Mouse (Mus musculus) layer of hippocampus, postnatal 36 days (tissue): ENCODE results near the gene Pycr2. TPM values are rescaled to one million over a fixed set of nuclear protein-coding genes. Genes with fewer than 3 reads are reported as not detected.

Experiments
- DNase-seq, 2 experiments: peaks; one replicate each; pipeline ENCODE4 v3.0.0; 2022
- total RNA-seq, 2 experiments: library from RNA; stranded (reverse); gene quantifications; 2 replicates each; pipeline ENCODE4 v1.2.3; 2021

Gene Pycr2
- total RNA-seq, 2 experiments from 2014 or later, result 40.4 to 43.2 TPM

GRCm38 (mm10) chr1:180942166-180943031, 38.3 kb downstream of the Pycr2 start, which contains the start of gene Tmem63a:
TSS of gene Tmem63a (plus strand) at chr1:180942344.
- DNase-seq, result peak; percentile 33 to 41

- no peak for DNase-seq
These were observed 39.0 kb downstream of the Pycr2 start for GRCm38 (mm10) chr1:180943032-180943644.

- no peak for DNase-seq
These were observed 39.8 kb downstream of the Pycr2 start for GRCm38 (mm10) chr1:180943896-180944295.

- DNase-seq, result no peak
These were observed 40.5 kb downstream of the Pycr2 start for GRCm38 (mm10) chr1:180944553-180944952.

GRCm38 (mm10) chr1:180945001-180945980, 41.2 kb downstream of the Pycr2 start:
- DNase-seq, result peak; percentile 48 to 50

GRCm38 (mm10) chr1:180946448-180946847, 42.4 kb downstream of the Pycr2 start:
- no peak for DNase-seq

- no peak for DNase-seq
These were observed 48.1 kb downstream of the Pycr2 start for GRCm38 (mm10) chr1:180952085-180952746.

- DNase-seq, result no peak
These were observed 48.7 kb downstream of the Pycr2 start for GRCm38 (mm10) chr1:180952808-180953207.

GRCm38 (mm10) chr1:180956401-180956800, 52.3 kb downstream of the Pycr2 start:
- no peak for DNase-seq

GRCm38 (mm10) chr1:180956973-180957381, 52.9 kb downstream of the Pycr2 start:
- no peak for DNase-seq

Other genes with a start within 250 kb of the Pycr2 start
- gene Mixl1, start 207.3 kb upstream of the Pycr2 start, total RNA-seq, result not detected
- gene Acbd3, start 178.2 kb upstream of the Pycr2 start, total RNA-seq, result 10 to 100 TPM; 34.6 to 35.3 TPM
- 100 to 1,000 TPM; 365 to 366 TPM for gene H3f3a, start 90.3 kb upstream of the Pycr2 start, total RNA-seq
- 10 to 100 TPM; 23.6 to 24.0 TPM for gene Sde2, start 53.2 kb upstream of the Pycr2 start, total RNA-seq
- gene Lefty2, start 11.2 kb upstream of the Pycr2 start, total RNA-seq, result 1 to 10 TPM; 1.3 to 1.4 TPM
- 10 to 100 TPM; 11.8 to 13.9 TPM for gene Lefty1, start 30.7 kb downstream of the Pycr2 start, total RNA-seq
- gene Tmem63a, start 38.1 kb downstream of the Pycr2 start, total RNA-seq, result 10 to 100 TPM; 18.1 to 19.6 TPM
- 10 to 100 TPM; 27.1 to 30.8 TPM for gene Ephx1, start 116.6 kb downstream of the Pycr2 start, total RNA-seq
- gene 9130409I23Rik, start 146.9 kb downstream of the Pycr2 start, total RNA-seq, result not detected
- 10 to 100 TPM; 32.4 to 38.1 TPM for gene Nvl, start 239.9 kb downstream of the Pycr2 start, total RNA-seq
- gene Cnih4, start 240.4 kb downstream of the Pycr2 start, total RNA-seq, result 10 to 100 TPM; 28.7 to 33.1 TPM